Mouse (Mus musculus) MEL (cell line): ENCODE results near the gene Tbc1d2. TPM values are rescaled to one million over a fixed set of nuclear protein-coding genes. Genes with fewer than 3 reads are reported as not detected.

Experiments
- DNase-seq: peaks from one replicate; pipeline ENCODE4 v3.0.0; 2011; ENCODE audit warnings: low read depth, low spot score
- H3K27ac ChIP-seq: 2 replicates; pipeline ENCODE4 v1.5.1; 2012; ENCODE audit warnings: low read depth, mild to moderate bottlenecking, control low read depth, low read length, moderate library complexity; ENCODE audit not compliant: control insufficient read depth
- H3K27me3 ChIP-seq, 2 experiments: fragments of 150-350 bp in 1 of 2; sonication (generic) in 1 of 2; 2 replicates each; pipeline ENCODE4 v1.6.1; 2012; ENCODE audit warnings: low read length in 2 of 2, mild to moderate bottlenecking in 2 of 2, improper control_type of control experiment in 1 of 2, moderate library complexity in 1 of 2; ENCODE audit not compliant: insufficient read depth in 2 of 2, control insufficient read depth in 1 of 2
- H3K36me3 ChIP-seq, 2 experiments: 2 replicates each; pipeline ENCODE4 v1.6.1; 2012 to 2014; ENCODE audit warnings: low read length in 2 of 2, improper control_type of control experiment in 1 of 2, inconsistent platforms in 1 of 2, mild to moderate bottlenecking in 1 of 2; ENCODE audit not compliant: insufficient read depth in 2 of 2, control insufficient read depth in 1 of 2
- H3K4me1 ChIP-seq, 2 experiments: fragments of 150-350 bp in 1 of 2; sonication (generic) in 1 of 2; 2 replicates each; pipeline ENCODE4 v1.6.1; 2012; ENCODE audit warnings: low read length in 2 of 2, improper control_type of control experiment in 1 of 2, mild to moderate bottlenecking in 1 of 2; ENCODE audit not compliant: insufficient read depth in 2 of 2, control insufficient read depth in 1 of 2
- H3K4me3 ChIP-seq, 2 experiments: fragments of 150-350 bp in 1 of 2; sonication (generic) in 1 of 2; 2 replicates each; pipeline ENCODE4 v1.5.1; 2012; ENCODE audit warnings: low read depth in 2 of 2, low read length in 2 of 2, mild to moderate bottlenecking in 2 of 2, moderate library complexity in 2 of 2, control low read depth in 1 of 2, improper control_type of control experiment in 1 of 2; ENCODE audit not compliant: control insufficient read depth in 1 of 2, insufficient read depth in 1 of 2
- H3K79me2 ChIP-seq: 2 replicates; pipeline ENCODE4 v1.6.1; 2012; ENCODE audit warnings: mild to moderate bottlenecking, low read length, moderate library complexity; ENCODE audit not compliant: control insufficient read depth, poor library complexity, insufficient read depth
- H3K9ac ChIP-seq: 2 replicates; pipeline ENCODE4 v1.6.1; 2012; ENCODE audit warnings: low read depth, mild to moderate bottlenecking, control low read depth, low read length, moderate library complexity; ENCODE audit not compliant: control insufficient read depth, poor library complexity, severe bottlenecking
- H3K9me3 ChIP-seq: fragments of 150-350 bp; sonication (generic); replicated peaks from 2 replicates; pipeline ENCODE4 v1.6.1; 2012; ENCODE audit warnings: mild to moderate bottlenecking, low read length, improper control_type of control experiment, moderate library complexity; ENCODE audit not compliant: insufficient read depth
- BHLHE40 ChIP-seq: IDR thresholded peaks from 2 replicates; pipeline ENCODE4 v1.6.1; 2012; ENCODE audit warnings: low read depth, mild to moderate bottlenecking, inconsistent platforms, low read length, improper control_type of control experiment, borderline replicate concordance
- CHD1 ChIP-seq: IDR thresholded peaks from 2 replicates; pipeline ENCODE4 v1.6.1; 2012; ENCODE audit warnings: low read depth, mild to moderate bottlenecking, inconsistent platforms, low read length, improper control_type of control experiment
- E2F4 ChIP-seq: IDR thresholded peaks from 2 replicates; pipeline ENCODE4 v1.6.1; 2011; ENCODE audit warnings: low read depth, low read length, improper control_type of control experiment, borderline replicate concordance
- ETS1 ChIP-seq: IDR thresholded peaks from 2 replicates; pipeline ENCODE4 v1.6.1; 2012; ENCODE audit warnings: low read depth, mild to moderate bottlenecking, inconsistent platforms, low read length, improper control_type of control experiment, moderate library complexity
- KAT2A ChIP-seq: conservative IDR thresholded peaks from 2 replicates; pipeline ENCODE4 v1.6.1; 2012; ENCODE audit warnings: low read depth, low read length, improper control_type of control experiment, inconsistent platforms
- MAZ ChIP-seq: IDR thresholded peaks from 2 replicates; pipeline ENCODE4 v1.6.1; 2012; ENCODE audit warnings: low read depth, mild to moderate bottlenecking, inconsistent platforms, low read length, improper control_type of control experiment
- MEF2A ChIP-seq: IDR thresholded peaks from 2 replicates; pipeline ENCODE4 v1.6.1; 2014; ENCODE audit warnings: low read depth, mild to moderate bottlenecking, inconsistent platforms, low read length, improper control_type of control experiment; ENCODE audit not compliant: poor library complexity, insufficient replicate concordance, severe bottlenecking; ENCODE audit errors: extremely low read depth
- MXI1 ChIP-seq: IDR thresholded peaks from 2 replicates; pipeline ENCODE4 v1.6.1; 2011; ENCODE audit warnings: mild to moderate bottlenecking, low read depth, low read length, improper control_type of control experiment
- MYC ChIP-seq: IDR thresholded peaks from 2 replicates; pipeline ENCODE4 v1.6.1; 2011; ENCODE audit warnings: low read depth, mild to moderate bottlenecking, low read length, improper control_type of control experiment, moderate library complexity
- NELFE ChIP-seq: IDR thresholded peaks from 2 replicates; pipeline ENCODE4 v1.6.1; 2011; ENCODE audit warnings: low read depth, low read length, improper control_type of control experiment
- POLR2A ChIP-seq, 2 experiments: IDR thresholded peaks; 2 replicates each; pipeline ENCODE4 v1.6.1; 2011 to 2012; ENCODE audit warnings: low read length in 2 of 2, mild to moderate bottlenecking in 2 of 2, control low read depth in 1 of 2, improper control_type of control experiment in 1 of 2, low read depth in 1 of 2, moderate library complexity in 1 of 2; ENCODE audit not compliant: control insufficient read depth in 1 of 2, insufficient read depth in 1 of 2, poor library complexity in 1 of 2
- POLR2AphosphoS2 ChIP-seq: IDR thresholded peaks from 2 replicates; pipeline ENCODE4 v1.6.1; 2011; ENCODE audit warnings: low read length, improper control_type of control experiment
- POLR2AphosphoS5 ChIP-seq: IDR thresholded peaks from 2 replicates; pipeline ENCODE4 v1.6.1; 2012; ENCODE audit warnings: low read depth, borderline replicate concordance, mild to moderate bottlenecking, inconsistent platforms, low read length, moderate library complexity, mixed read lengths
- SIN3A ChIP-seq: IDR thresholded peaks from 2 replicates; pipeline ENCODE4 v1.6.1; 2012; ENCODE audit warnings: low read length, improper control_type of control experiment, inconsistent platforms
- SMC3 ChIP-seq: IDR thresholded peaks from 2 replicates; pipeline ENCODE4 v1.6.1; 2011; ENCODE audit warnings: low read depth, low read length, improper control_type of control experiment
- TAL1 ChIP-seq: IDR thresholded peaks from 2 replicates; pipeline ENCODE4 v1.6.1; 2012; ENCODE audit warnings: mild to moderate bottlenecking, inconsistent platforms, low read length, moderate library complexity, mixed read lengths
- TBP ChIP-seq: IDR thresholded peaks from 2 replicates; pipeline ENCODE4 v1.8.0; 2011; ENCODE audit warnings: low read depth, low read length, improper control_type of control experiment
- USF2 ChIP-seq, 2 experiments: IDR thresholded peaks; 2 replicates each; pipeline ENCODE4 v1.6.1; 2011 to 2012; ENCODE audit warnings: improper control_type of control experiment in 2 of 2, low read length in 2 of 2, borderline replicate concordance in 1 of 2, inconsistent platforms in 1 of 2, low read depth in 1 of 2, mild to moderate bottlenecking in 1 of 2; ENCODE audit not compliant: insufficient read depth in 1 of 2
- ZKSCAN1 ChIP-seq: IDR thresholded peaks from 2 replicates; pipeline ENCODE4 v1.6.1; 2012; ENCODE audit warnings: low read depth, mild to moderate bottlenecking, inconsistent platforms, low read length, improper control_type of control experiment, moderate library complexity
- ZNF384 ChIP-seq: IDR thresholded peaks from 2 replicates; pipeline ENCODE4 v1.6.1; 2012; ENCODE audit warnings: low read depth, mild to moderate bottlenecking, inconsistent platforms, low read length, improper control_type of control experiment
- polyA plus RNA-seq, 2 experiments: library from polyadenylated mRNA; stranded (reverse) in 1 of 2; unstranded in 1 of 2; fragments of >175 nt in 1 of 2; fragments of >200 nt in 1 of 2; gene quantifications; 2 replicates each; pipeline versions ENCODE4 v1.2.1 to v1.2.4; 2012; ENCODE audit warnings: low replicate concordance in 2 of 2, low read depth in 1 of 2; ENCODE audit not compliant: insufficient read length in 2 of 2, insufficient read depth in 1 of 2, missing spikeins in 1 of 2
- total RNA-seq: library from RNA; depleted of rRNA; stranded (reverse); fragments of 300-350 nt; gene quantifications from 2 replicates; pipeline ENCODE4 v1.2.3, GENCODE M21; 2012; rRNA removed

The Tbc1d2 gene
- total RNA-seq (0.19 and 0.20 TPM in 2 replicates), polyA plus RNA-seq (under 1 TPM in 1 of 2 experiments, not detected in 1; 0.36 TPM)

GRCm38 (mm10) chr4:46650086-46650753 lies at the start of gene Tbc1d2:
Gene Tbc1d2, minus strand, starts transcription at chr4:46650209.
- peaks cover 9 to 11% of the 10 kb centered on the region in 2 experiments for H3K27me3 ChIP-seq
- H3K36me3 ChIP-seq, result no peaks in the 10 kb centered on the region
- H3K79me2 ChIP-seq, result no peaks in the 10 kb centered on the region
- TF ChIP-seq ETS1, result no peak
- TF ChIP-seq ZNF384, result no peak
- TF ChIP-seq SMC3, result no peak
- no peak within 1 kb of the TSS for H3K27ac ChIP-seq
- H3K4me1 ChIP-seq, result no peaks in the 10 kb centered on the region
- no peaks in the 10 kb centered on the region for H3K9me3 ChIP-seq
- DNase-seq, result no peak
- no peak within 1 kb of the TSS for H3K4me3 ChIP-seq
- no peak within 1 kb of the TSS for H3K9ac ChIP-seq

DNA sequence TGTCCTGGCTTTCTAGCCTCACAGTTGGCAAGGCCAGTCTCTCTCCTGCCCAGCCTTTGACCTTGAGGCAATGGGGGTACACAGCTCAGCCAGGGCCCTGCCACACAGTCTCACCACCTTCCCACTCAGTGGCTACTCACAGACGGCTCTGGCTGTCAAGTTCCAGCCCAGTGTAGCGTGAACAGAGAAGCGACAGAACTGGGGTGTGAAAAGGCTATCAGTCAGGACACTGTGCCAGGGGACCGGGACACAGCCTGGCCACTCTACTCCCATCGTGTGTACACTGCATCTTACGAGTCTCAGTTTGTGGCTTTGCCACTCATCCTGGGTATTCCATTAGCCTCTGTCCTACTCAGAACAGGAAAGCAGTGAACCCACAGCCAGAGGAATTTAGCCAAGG lies 46.5 kb upstream of the Tbc1d2 start:
- no peak for TF ChIP-seq BHLHE40
- no peak for TF ChIP-seq MYC
- TF ChIP-seq MEF2A, result no peak
- TF ChIP-seq MAZ, result no peak
- TF ChIP-seq KAT2A, result no peak
- TF ChIP-seq ZKSCAN1, result no peak
- TF ChIP-seq POLR2AphosphoS2, result no peak
- no peak for TF ChIP-seq SMC3
- no peak for TF ChIP-seq MXI1
- TF ChIP-seq POLR2A (IDR thresholded peaks at IDR 0.05; ENCODE audit: control insufficient read depth in 1 of 2, insufficient read depth in 1 of 2, low read depth in 1 of 2, low read length in 2 of 2, poor library complexity in 1 of 2), result no peak
- no peak for TF ChIP-seq TAL1
- TF ChIP-seq SIN3A, result no peak
- TF ChIP-seq E2F4, result no peak
- no peak for TF ChIP-seq TBP
- no peak for TF ChIP-seq USF2 (IDR thresholded peaks at IDR 0.05; ENCODE audit: borderline replicate concordance in 1 of 2, insufficient read depth in 1 of 2, low read depth in 1 of 2, low read length in 2 of 2)
- no peak for TF ChIP-seq NELFE
- no peak for TF ChIP-seq POLR2AphosphoS5
- no peak for TF ChIP-seq CHD1

More for the DNA sequence above, 46.5 kb upstream of the Tbc1d2 start:
- Histone ChIP-seq H3K9ac (no peak overlapping the region), H3K27me3 (no peaks in the 10 kb centered on the region), H3K9me3 (no peaks in the 10 kb centered on the region), H3K4me3 (no peak overlapping the region), H3K79me2 (no peaks in the 10 kb centered on the region), H3K27ac (no peak overlapping the region), H3K36me3 (no peaks in the 10 kb centered on the region), H3K4me1 (peaks cover 0 to 6% of the 10 kb centered on the region in 2 experiments; a peak in 3 of 4 replicates)
- DNase-seq, result no peak
